Mouse (Mus musculus) intestine, embryonic 14.5 days (tissue): Measurements from ENCODE around the gene Txndc2. TPM values are rescaled to one million over a fixed set of nuclear protein-coding genes. Genes with fewer than 3 reads are reported as not detected.
A peak's percentile ranks its signal among the peaks of the same experiment; 100 is the strongest.

Experiments used
- ATAC-seq: fragments of 200-750 bp; cut with Nextera tagmentation; replicated peaks from 2 replicates; pipeline ENCODE4 v1.8.0; 2017; ENCODE audit warnings: low read depth, moderate number of reproducible peaks, moderate TSS enrichment, moderate library complexity; ENCODE audit not compliant: low FRiP score, low TSS enrichment
- DNase-seq: peaks from one replicate; pipeline ENCODE4 v3.0.0-alpha.2; 2018; ENCODE audit warnings: low spot score
- H3K27ac ChIP-seq: fragments of 300-500 bp; sonication (generic); 2 replicates; pipeline ENCODE4 v1.5.1; 2014; ENCODE audit warnings: low read depth, mild to moderate bottlenecking, control low read depth
- H3K27me3 ChIP-seq: fragments of 300-500 bp; sonication (generic); replicated peaks from 2 replicates; pipeline ENCODE4 v1.6.1; 2014; ENCODE audit warnings: low read length, control low read depth; ENCODE audit not compliant: control insufficient read depth, insufficient read depth
- H3K36me3 ChIP-seq: fragments of 300-500 bp; sonication (generic); 2 replicates; pipeline ENCODE4 v1.6.1; 2014; ENCODE audit warnings: low read length, control low read depth; ENCODE audit not compliant: control insufficient read depth, insufficient read depth
- H3K4me1 ChIP-seq: fragments of 300-500 bp; sonication (generic); replicated peaks from 2 replicates; pipeline ENCODE4 v1.6.1; 2014; ENCODE audit warnings: low read length, control low read depth, mixed read lengths; ENCODE audit not compliant: control insufficient read depth, insufficient read depth
- H3K4me2 ChIP-seq: fragments of 300-500 bp; sonication (generic); 2 replicates; pipeline ENCODE4 v1.6.1; 2014; ENCODE audit warnings: low read length
- H3K4me3 ChIP-seq: fragments of 300-500 bp; sonication (generic); 2 replicates; pipeline ENCODE4 v1.5.1; 2014; ENCODE audit warnings: low read depth, low read length, control low read depth, mixed read lengths
- H3K9ac ChIP-seq: fragments of 300-500 bp; sonication (generic); 2 replicates; pipeline ENCODE4 v1.6.1; 2014; ENCODE audit warnings: mild to moderate bottlenecking, low read length
- H3K9me3 ChIP-seq: fragments of 300-500 bp; sonication (generic); 2 replicates; pipeline ENCODE4 v1.6.1; 2016; ENCODE audit warnings: low read length, control low read depth; ENCODE audit not compliant: control insufficient read depth
- WGBS: fragments of 180-500 bp; shearing (Covaris S2); extraction: QIAGEN DNeasy Blood & Tissue Kit; methylation state at CpG from one replicate; pipeline ENCODE4 v1.1.7; 2014; 5-methylcytosine and 5-hydroxymethylcytosine counted together
- polyA plus RNA-seq: library from polyadenylated mRNA; unstranded; fragments of >200 nt; fragmentation: Nextera tagmentation; extraction: Ambion mirVana; gene quantifications from 2 replicates; pipeline ENCODE4 v1.2.1, GENCODE M21; 2014

The Txndc2 gene
- polyA plus RNA-seq, 1 experiment from 2014 or later = not detected

GRCm38 (mm10) chr17:65663329-65664078 lies 21.5 kb upstream of the Txndc2 start:
- Histone ChIP-seq H3K9ac (no peak overlapping the region), H3K27me3 (no peaks in the 10 kb centered on the region), H3K4me3 (no peak overlapping the region), H3K4me1 (no peaks in the 10 kb centered on the region), H3K9me3 (no peaks in the 10 kb centered on the region), H3K4me2 (no peak overlapping the region), H3K27ac (no peak overlapping the region), H3K36me3 (no peaks in the 10 kb centered on the region)
- ATAC-seq = 0 out of 2 replicates have a peak, but pooled peaks have one; percentile 57
- no peak for DNase-seq
- WGBS = 74% methylated on average over 14 of the region's 14 CpGs

DNA sequence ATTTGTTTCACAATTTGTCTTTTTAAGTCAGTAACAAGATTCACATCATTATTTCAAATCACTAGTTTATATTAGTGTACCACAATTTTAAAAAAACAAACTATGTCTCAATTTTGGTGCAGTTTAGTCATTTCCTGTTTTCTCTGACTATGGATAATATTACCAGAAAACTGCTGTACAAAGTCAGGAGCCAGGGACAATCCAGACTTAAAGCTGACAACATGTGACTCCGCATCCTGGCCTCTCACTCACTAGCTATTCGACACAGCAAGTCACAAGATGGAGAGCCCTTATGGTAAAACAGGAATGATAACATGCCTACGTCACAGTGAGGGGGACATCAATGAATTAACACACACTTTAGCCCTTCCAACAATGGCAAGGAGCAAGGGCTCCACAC lies 20.7 kb upstream of the Txndc2 start:
- Histone ChIP-seq H3K4me2 (no peak overlapping the region), H3K4me3 (no peak overlapping the region), H3K27ac (no peak overlapping the region), H3K9me3 (no peaks in the 10 kb centered on the region), H3K9ac (no peak overlapping the region), H3K27me3 (no peaks in the 10 kb centered on the region), H3K36me3 (no peaks in the 10 kb centered on the region), H3K4me1 (no peaks in the 10 kb centered on the region)
- DNase-seq (no peak), ATAC-seq (no peak)
- 77% methylated on average over 3 of the region's 3 CpGs for WGBS

DNA sequence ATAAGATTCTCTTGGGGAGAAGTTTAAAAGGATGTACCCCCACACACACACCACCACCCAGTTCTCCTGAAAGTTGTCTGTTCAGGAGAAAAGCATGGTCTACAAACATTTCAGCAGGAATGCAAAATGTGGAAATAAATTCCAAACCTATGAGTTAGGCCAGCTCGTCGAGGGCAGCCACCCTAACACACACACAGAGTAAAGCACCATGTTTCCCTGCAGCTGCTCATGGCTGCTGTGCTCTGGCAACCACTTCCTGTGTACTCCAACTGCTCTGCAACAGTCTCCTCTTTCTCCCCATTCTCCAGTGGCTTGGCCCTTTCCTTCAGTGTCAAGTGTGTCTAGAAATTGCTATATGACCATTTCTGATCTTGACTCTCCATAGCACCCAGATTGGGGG lies 16.4 kb upstream of the Txndc2 start:
- no peak overlapping the region for H3K4me2 ChIP-seq
- WGBS = 71% methylated on average over 2 of the region's 2 CpGs
- no peaks in the 10 kb centered on the region for H3K27me3 ChIP-seq
- DNase-seq (no peak), ATAC-seq (no peak)
- H3K4me3 ChIP-seq = no peak overlapping the region
- H3K4me1 ChIP-seq = no peaks in the 10 kb centered on the region
- no peaks in the 10 kb centered on the region for H3K9me3 ChIP-seq
- no peak overlapping the region for H3K9ac ChIP-seq
- no peak overlapping the region for H3K27ac ChIP-seq
- H3K36me3 ChIP-seq = no peaks in the 10 kb centered on the region

GRCm38 (mm10) chr17:65657958-65658357 lies 16.0 kb upstream of the Txndc2 start:
- Histone ChIP-seq H3K4me3 (no peak overlapping the region), H3K9me3 (no peaks in the 10 kb centered on the region), H3K4me1 (no peaks in the 10 kb centered on the region), H3K27ac (no peak overlapping the region), H3K4me2 (no peak overlapping the region), H3K9ac (no peak overlapping the region), H3K36me3 (no peaks in the 10 kb centered on the region), H3K27me3 (no peaks in the 10 kb centered on the region)
- 91% methylated on average over 9 of the region's 9 CpGs for WGBS
- ATAC-seq (no peak), DNase-seq (no peak)

DNA sequence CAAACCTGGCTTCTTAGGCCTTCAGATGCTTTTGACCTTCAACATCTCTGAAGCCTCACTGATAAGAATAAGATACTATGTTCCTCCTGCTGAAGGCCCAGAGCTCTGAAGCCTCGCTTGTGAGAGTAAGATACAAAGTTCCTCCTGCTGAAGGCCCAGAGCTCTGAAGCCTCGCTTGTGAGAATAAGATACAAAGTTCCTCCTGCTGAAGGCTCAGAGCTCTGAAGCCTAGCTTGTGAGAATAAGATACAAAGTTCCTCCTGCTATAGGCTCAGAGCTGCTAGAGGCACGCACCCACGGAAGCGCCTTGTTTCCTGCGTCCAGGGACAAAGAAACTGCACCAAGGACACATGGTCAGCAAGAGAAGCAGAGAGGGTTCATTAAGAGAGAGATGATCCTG lies 14.8 kb upstream of the Txndc2 start:
- no peaks in the 10 kb centered on the region for H3K9me3 ChIP-seq
- H3K27ac ChIP-seq = no peak overlapping the region
- no peaks in the 10 kb centered on the region for H3K27me3 ChIP-seq
- H3K4me2 ChIP-seq = no peak overlapping the region
- H3K4me1 ChIP-seq = no peaks in the 10 kb centered on the region
- no peaks in the 10 kb centered on the region for H3K36me3 ChIP-seq
- 92% methylated on average over 6 of the region's 6 CpGs for WGBS
- H3K4me3 ChIP-seq = no peak overlapping the region
- ATAC-seq = no peak
- no peak overlapping the region for H3K9ac ChIP-seq
- DNase-seq = no peak

- no peak overlapping the region for H3K27ac ChIP-seq
- no peak for DNase-seq
- 85% methylated on average over 8 of the region's 8 CpGs for WGBS
- H3K4me1 ChIP-seq = no peaks in the 10 kb centered on the region
- H3K9me3 ChIP-seq = no peaks in the 10 kb centered on the region
- no peak for ATAC-seq
- no peaks in the 10 kb centered on the region for H3K36me3 ChIP-seq
- H3K9ac ChIP-seq = no peak overlapping the region
- H3K4me3 ChIP-seq = no peak overlapping the region
- H3K27me3 ChIP-seq = no peaks in the 10 kb centered on the region
- H3K4me2 ChIP-seq = no peak overlapping the region
Observed at GRCm38 (mm10) chr17:65656076-65656475, 14.1 kb upstream of the Txndc2 start.

DNA sequence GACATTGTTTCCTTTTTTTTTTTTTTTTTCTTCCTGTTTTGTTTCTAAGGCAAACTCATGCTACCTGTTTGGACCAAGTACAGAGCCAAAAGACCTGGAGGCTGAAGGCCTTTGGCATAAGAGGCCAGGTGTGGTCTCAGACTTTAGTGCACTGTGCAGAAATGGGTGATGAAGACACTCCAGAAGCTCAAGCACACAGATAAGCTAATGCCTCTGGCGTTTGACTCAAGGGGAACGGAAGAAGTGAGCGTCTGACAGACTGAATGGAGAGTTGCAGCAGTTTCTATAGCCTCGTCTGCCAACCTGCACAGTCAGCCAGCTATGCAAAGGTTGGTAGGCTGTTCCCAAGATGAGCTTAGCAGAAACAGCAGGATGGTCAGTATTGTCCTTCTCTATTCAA lies 13.6 kb upstream of the Txndc2 start:
- no peaks in the 10 kb centered on the region for H3K4me1 ChIP-seq
- H3K36me3 ChIP-seq = no peaks in the 10 kb centered on the region
- H3K9me3 ChIP-seq = no peaks in the 10 kb centered on the region
- ATAC-seq (no peak), DNase-seq (no peak)
- no peak overlapping the region for H3K9ac ChIP-seq
- H3K4me3 ChIP-seq = no peak overlapping the region
- WGBS = 74% methylated on average over 4 of the region's 4 CpGs
- no peaks in the 10 kb centered on the region for H3K27me3 ChIP-seq
- no peak overlapping the region for H3K27ac ChIP-seq
- no peak overlapping the region for H3K4me2 ChIP-seq

- Histone ChIP-seq H3K4me2 (no peak overlapping the region), H3K27ac (no peak overlapping the region), H3K4me3 (no peak overlapping the region), H3K36me3 (no peaks in the 10 kb centered on the region), H3K27me3 (no peaks in the 10 kb centered on the region), H3K9ac (no peak overlapping the region), H3K9me3 (no peaks in the 10 kb centered on the region), H3K4me1 (no peaks in the 10 kb centered on the region)
- WGBS = 87% methylated on average over 6 of the region's 6 CpGs
- no peak for ATAC-seq
- no peak for DNase-seq
Observed at GRCm38 (mm10) chr17:65650598-65650997, 8.6 kb upstream of the Txndc2 start.

GRCm38 (mm10) chr17:65649175-65649493 lies 7.2 kb upstream of the Txndc2 start:
- Histone ChIP-seq H3K4me2 (no peak overlapping the region), H3K4me3 (no peak overlapping the region), H3K27ac (no peak overlapping the region), H3K27me3 (no peaks in the 10 kb centered on the region), H3K9ac (no peak overlapping the region), H3K4me1 (no peaks in the 10 kb centered on the region), H3K9me3 (no peaks in the 10 kb centered on the region), H3K36me3 (no peaks in the 10 kb centered on the region)
- ATAC-seq (no peak), DNase-seq (no peak)
- WGBS = 82% methylated on average over 2 of the region's 2 CpGs
